Mouse (Mus musculus) megakaryocyte, embryonic 14.5 days (primary cell): ENCODE measurements around the gene Ctdsp1.

Experiments
- FLI1 ChIP-seq: IDR thresholded peaks from 2 replicates; pipeline ENCODE4 v1.6.1; 2012; ENCODE audit warnings: low read length, inconsistent platforms, mixed read lengths
- GATA1 ChIP-seq: IDR thresholded peaks from 3 replicates; pipeline ENCODE4 v1.6.1; 2012; ENCODE audit warnings: mixed read lengths, low read length, inconsistent platforms, borderline replicate concordance

GRCm38 (mm10) chr1:74411753-74412325 lies 20.5 kb downstream of the Ctdsp1 start:
- TF ChIP-seq FLI1 = no peak
- TF ChIP-seq GATA1 = no peak
